Mouse (Mus musculus): Measurements from ENCODE around the gene Fgb. TPM values are rescaled to one million over a fixed set of nuclear protein-coding genes. Genes with fewer than 3 reads are reported as not detected.
A peak's percentile ranks its signal among the peaks of the same experiment; 100 is the strongest.

The Fgb gene
- total and polyA plus RNA-seq, 2 experiments from 2014 or later: not detected

- DNase-seq (ENCODE audit: low spot score): no peak
- Histone ChIP-seq H3K4me1 (ENCODE audit: insufficient read depth, low read length) (no peaks in the 10 kb centered on the region), H3K4me2 (ENCODE audit: low read depth, low read length) (no peak overlapping the region), H3K27ac (no peak overlapping the region), H3K4me3 (ENCODE audit: low read length) (no peak overlapping the region), H3K27me3 (ENCODE audit: insufficient read depth, low read length) (no peaks in the 10 kb centered on the region), H3K9ac (replicated peaks; ENCODE audit: low read length) (no peak overlapping the region), H3K9me3 (ENCODE audit: low read length) (no peaks in the 10 kb centered on the region), H3K36me3 (ENCODE audit: insufficient read depth, low read length) (peaks cover 59% of the 10 kb centered on the region)
- no peak for ATAC-seq
- 97% methylated on average over 13 of the region's 13 CpGs for WGBS
- TF ChIP-seq CTCF (IDR thresholded peaks at IDR 0.05; ENCODE audit: low read depth): no peak
These were observed 19.2 kb upstream of the Fgb start for GRCm38 (mm10) chr3:83068869-83069268.

GRCm38 (mm10) chr3:83067920-83068319 lies 18.3 kb upstream of the Fgb start:
- Histone ChIP-seq H3K4me1 (ENCODE audit: insufficient read depth, low read length) (no peaks in the 10 kb centered on the region), H3K4me2 (ENCODE audit: low read depth, low read length) (no peak overlapping the region), H3K36me3 (ENCODE audit: insufficient read depth, low read length) (peaks cover 67% of the 10 kb centered on the region), H3K4me3 (ENCODE audit: low read length) (no peak overlapping the region), H3K9me3 (ENCODE audit: low read length) (no peaks in the 10 kb centered on the region), H3K9ac (replicated peaks; ENCODE audit: low read length) (no peak overlapping the region), H3K27me3 (ENCODE audit: insufficient read depth, low read length) (no peaks in the 10 kb centered on the region), H3K27ac (no peak overlapping the region)
- DNase-seq (ENCODE audit: low spot score) (no peak), ATAC-seq (no peak)
- TF ChIP-seq CTCF (IDR thresholded peaks at IDR 0.05; ENCODE audit: low read depth): no peak
- 95% methylated on average over 9 of the region's 9 CpGs for WGBS

- DNase-seq (ENCODE audit: low spot score) (no peak), ATAC-seq (no peak)
- WGBS: 88% methylated on average over 2 of the region's 2 CpGs
- Histone ChIP-seq H3K4me2 (ENCODE audit: low read depth, low read length) (no peak overlapping the region), H3K4me3 (ENCODE audit: low read length) (no peak overlapping the region), H3K9ac (replicated peaks; ENCODE audit: low read length) (no peak overlapping the region), H3K36me3 (ENCODE audit: insufficient read depth, low read length) (peaks cover 34% of the 10 kb centered on the region), H3K4me1 (ENCODE audit: insufficient read depth, low read length) (peaks cover 7% of the 10 kb centered on the region), H3K27me3 (ENCODE audit: insufficient read depth, low read length) (no peaks in the 10 kb centered on the region), H3K27ac (no peak overlapping the region), H3K9me3 (ENCODE audit: low read length) (no peaks in the 10 kb centered on the region)
- TF ChIP-seq CTCF (IDR thresholded peaks at IDR 0.05; ENCODE audit: low read depth): no peak
These were observed 7.4 kb upstream of the Fgb start for GRCm38 (mm10) chr3:83057046-83057445.

- DNase-seq (ENCODE audit: low spot score): peak; percentile 99
- Histone ChIP-seq H3K36me3 (ENCODE audit: insufficient read depth, low read length) (peaks cover 18% of the 10 kb centered on the region), H3K4me1 (ENCODE audit: insufficient read depth, low read length) (peaks cover 7% of the 10 kb centered on the region), H3K4me3 (ENCODE audit: low read length) (peak within 1 kb of the TSS; percentile 79), H3K9me3 (ENCODE audit: low read length) (no peaks in the 10 kb centered on the region), H3K27ac (peak within 1 kb of the TSS; percentile 83), H3K27me3 (ENCODE audit: insufficient read depth, low read length) (no peaks in the 10 kb centered on the region), H3K4me2 (ENCODE audit: low read depth, low read length) (peak within 1 kb of the TSS; percentile 84), H3K9ac (replicated peaks; ENCODE audit: low read length) (peak within 1 kb of the TSS; percentile 77)
- peak; percentile 99 for ATAC-seq
- peak; percentile 53 for TF ChIP-seq CTCF (IDR thresholded peaks at IDR 0.05; ENCODE audit: low read depth)
- WGBS: under 1% methylated on average over 60 of the region's 61 CpGs
These were observed 5.8 kb upstream of the Fgb start, which contains the start of gene Plrg1 for GRCm38 (mm10) chr3:83055281-83056038. Gene Plrg1, plus strand, starts transcription at chr3:83055522.

GRCm38 (mm10) chr3:83054759-83055158 lies 5.1 kb upstream of the Fgb start:
- TF ChIP-seq CTCF (IDR thresholded peaks at IDR 0.05; ENCODE audit: low read depth): no peak
- Histone ChIP-seq H3K9ac (replicated peaks; ENCODE audit: low read length) (no peak overlapping the region; the same call in 1 of the 2 replicates), H3K4me2 (ENCODE audit: low read depth, low read length) (peak overlapping the region; percentile 44), H3K36me3 (ENCODE audit: insufficient read depth, low read length) (peaks cover 11% of the 10 kb centered on the region), H3K4me3 (ENCODE audit: low read length) (peak overlapping the region; percentile 79), H3K27me3 (ENCODE audit: insufficient read depth, low read length) (no peaks in the 10 kb centered on the region), H3K4me1 (ENCODE audit: insufficient read depth, low read length) (peaks cover 7% of the 10 kb centered on the region), H3K27ac (no peak overlapping the region), H3K9me3 (ENCODE audit: low read length) (no peaks in the 10 kb centered on the region)
- ATAC-seq (peak; percentile 64; the same call in 1 of the 2 replicates), DNase-seq (ENCODE audit: low spot score) (no peak)
- WGBS: 40% methylated on average over 13 of the region's 13 CpGs

GRCm38 (mm10) chr3:83053758-83054157 lies 4.1 kb upstream of the Fgb start:
- Histone ChIP-seq H3K4me2 (ENCODE audit: low read depth, low read length) (no peak overlapping the region), H3K36me3 (ENCODE audit: insufficient read depth, low read length) (peaks cover 2% of the 10 kb centered on the region; the same call in 1 of the 2 replicates), H3K4me1 (ENCODE audit: insufficient read depth, low read length) (peaks cover 7% of the 10 kb centered on the region), H3K9me3 (ENCODE audit: low read length) (no peaks in the 10 kb centered on the region), H3K4me3 (ENCODE audit: low read length) (no peak overlapping the region), H3K27ac (no peak overlapping the region), H3K9ac (replicated peaks; ENCODE audit: low read length) (no peak overlapping the region), H3K27me3 (ENCODE audit: insufficient read depth, low read length) (no peaks in the 10 kb centered on the region)
- ATAC-seq (no peak), DNase-seq (ENCODE audit: low spot score) (peak; percentile 80)
- TF ChIP-seq CTCF (IDR thresholded peaks at IDR 0.05; ENCODE audit: low read depth): peak; percentile 76
- 31% methylated on average over 10 of the region's 10 CpGs for WGBS

GRCm38 (mm10) chr3:83053126-83053525 lies 3.5 kb upstream of the Fgb start:
- no peak for DNase-seq (ENCODE audit: low spot score)
- H3K27me3 ChIP-seq (ENCODE audit: insufficient read depth, low read length): no peaks in the 10 kb centered on the region
- H3K4me1 ChIP-seq (ENCODE audit: insufficient read depth, low read length): peaks cover 7% of the 10 kb centered on the region
- ATAC-seq: no peak
- no peak overlapping the region for H3K27ac ChIP-seq
- no peaks in the 10 kb centered on the region for H3K9me3 ChIP-seq (ENCODE audit: low read length)
- WGBS: 93% methylated on average over 7 of the region's 7 CpGs
- TF ChIP-seq CTCF (IDR thresholded peaks at IDR 0.05; ENCODE audit: low read depth): no peak
- no peaks in the 10 kb centered on the region for H3K36me3 ChIP-seq (ENCODE audit: insufficient read depth, low read length)
- no peak overlapping the region for H3K9ac ChIP-seq (replicated peaks; ENCODE audit: low read length)
- H3K4me3 ChIP-seq (ENCODE audit: low read length): no peak overlapping the region
- no peak overlapping the region for H3K4me2 ChIP-seq (ENCODE audit: low read depth, low read length)

Measured in hindbrain, postnatal 0 days (tissue).